Mouse (Mus musculus): Measurements from ENCODE around the gene Ptgis. TPM values are rescaled to one million over a fixed set of nuclear protein-coding genes. Genes with fewer than 3 reads are reported as not detected.

Gene Ptgis
- total and polyA plus RNA-seq, 3 experiments: 16.3 to 32.1 (median 17.7) TPM

DNA sequence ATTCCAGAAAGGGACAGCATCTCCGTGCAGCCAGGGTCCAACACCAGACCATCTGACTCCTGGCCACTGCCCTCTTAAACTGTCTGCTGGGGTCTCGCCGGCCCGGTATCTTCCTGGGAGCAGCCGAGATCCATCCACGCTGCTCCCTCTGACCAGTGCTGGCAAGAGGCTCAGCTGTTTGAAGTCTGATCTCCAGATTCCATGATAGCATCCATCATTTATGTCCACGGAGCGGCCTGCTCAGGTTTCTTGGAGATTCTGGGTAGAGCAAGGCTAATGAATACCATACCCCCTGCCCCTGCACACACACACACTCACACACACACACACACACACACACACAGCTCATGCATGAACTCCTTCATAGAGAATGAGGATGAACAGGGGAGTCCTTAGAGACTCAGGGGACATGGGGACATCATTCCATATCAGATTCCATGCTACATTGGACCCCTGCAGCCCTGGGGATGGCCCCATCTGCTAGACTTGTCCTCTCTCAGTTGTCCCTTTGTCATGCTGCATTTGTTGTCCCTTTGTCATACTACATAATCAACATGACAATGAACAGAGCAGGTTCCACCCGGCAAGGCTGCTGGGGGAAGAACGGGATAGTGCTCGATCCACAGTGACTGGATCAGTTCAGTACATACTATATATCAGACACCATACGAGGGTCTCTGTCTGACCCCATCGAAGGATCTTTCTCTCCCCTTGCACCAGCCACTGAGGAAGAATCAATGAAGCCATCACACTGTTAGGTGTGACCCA, 41.6 kb downstream of the Ptgis start:
- no peak for DNase-seq
- Histone ChIP-seq H3K27ac (no peak overlapping the region), H3K4me3 (no peak overlapping the region), H3K79me2 (replicated peaks; ENCODE audit: control insufficient read depth, insufficient read depth, low read length) (no peaks in the 10 kb centered on the region), H3K27me3 (ENCODE audit: control insufficient read depth, insufficient read depth, low read length) (no peaks in the 10 kb centered on the region), H3K4me1 (ENCODE audit: control insufficient read depth, insufficient read depth, low read length) (peaks cover 6% of the 10 kb centered on the region), H3K36me3 (ENCODE audit: control insufficient read depth, insufficient read depth, low read length) (no peaks in the 10 kb centered on the region), H3K9ac (ENCODE audit: low read depth, low read length) (no peak overlapping the region)
- intact Hi-C loops (cut with DNase I): no loop called here
- no peak for TF ChIP-seq EP300 (IDR thresholded peaks at IDR 0.05; ENCODE audit: insufficient read depth, low read depth, low read length)
- 65% methylated on average over 13 of the region's 13 CpGs for WGBS

DNA sequence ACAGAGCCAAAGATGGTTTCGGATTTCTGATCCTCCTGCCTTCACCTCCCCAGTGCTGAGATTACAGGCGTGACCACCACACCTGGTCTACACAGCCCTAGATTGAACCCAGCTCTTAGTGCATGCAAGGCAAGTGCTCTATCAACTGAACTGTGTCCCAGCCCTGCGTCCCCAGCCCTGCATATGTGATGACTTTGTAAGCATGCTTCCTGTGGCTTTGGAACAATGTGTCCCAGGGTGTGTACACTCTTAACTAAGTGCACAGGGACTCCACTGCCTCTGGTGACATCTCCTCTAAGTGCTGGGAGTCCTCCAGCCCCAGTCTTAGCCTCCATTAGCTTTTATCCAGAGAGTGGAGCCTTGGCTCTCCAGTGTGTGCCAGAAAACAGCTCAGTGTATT, 47.0 kb downstream of the Ptgis start:
- no peaks in the 10 kb centered on the region for H3K79me2 ChIP-seq (replicated peaks; ENCODE audit: control insufficient read depth, insufficient read depth, low read length)
- peak overlapping the region; percentile 36 for H3K27ac ChIP-seq
- H3K4me3 ChIP-seq: no peak overlapping the region
- peaks cover 19% of the 10 kb centered on the region for H3K4me1 ChIP-seq (ENCODE audit: control insufficient read depth, insufficient read depth, low read length)
- no peak overlapping the region for H3K9ac ChIP-seq (ENCODE audit: low read depth, low read length)
- TF ChIP-seq EP300 (IDR thresholded peaks at IDR 0.05; ENCODE audit: insufficient read depth, low read depth, low read length) (peak; percentile 86; the same call in 1 of the 2 replicates), POLR2A (IDR thresholded peaks at IDR 0.05; ENCODE audit: insufficient read depth, low read depth, low read length) (peak; percentile 54), CTCF (IDR thresholded peaks at IDR 0.05) (no peak)
- peaks cover 3% of the 10 kb centered on the region; the same call in 1 of the 2 replicates for H3K36me3 ChIP-seq (ENCODE audit: control insufficient read depth, insufficient read depth, low read length)
- WGBS: 77% methylated on average over 3 of the region's 3 CpGs
- intact Hi-C loops (cut with DNase I): no loop called here
- DNase-seq: no peak
- no peaks in the 10 kb centered on the region for H3K27me3 ChIP-seq (ENCODE audit: control insufficient read depth, insufficient read depth, low read length)

DNA sequence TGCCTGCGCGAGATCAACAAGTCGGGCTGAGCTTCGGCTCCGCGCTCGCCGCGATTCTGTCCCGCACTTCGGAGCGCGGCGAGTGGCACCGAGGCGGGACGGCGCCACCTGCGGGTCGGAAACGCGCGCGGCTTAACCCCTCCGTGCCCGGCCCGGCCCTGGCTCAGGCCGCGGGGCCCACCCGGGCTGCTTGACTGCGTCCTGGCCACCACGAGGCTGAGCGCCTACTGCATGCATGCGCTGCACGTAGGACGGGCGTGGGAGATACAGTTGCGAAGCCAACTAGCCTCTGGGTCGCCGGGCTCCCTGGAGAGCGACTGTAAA, 50.4 kb downstream of the Ptgis start, which contains the start of gene Kcnb1:
Gene Kcnb1 (minus strand): TSS at position 80 of the 324 bp plus-strand sequence.
- Histone ChIP-seq H3K4me1 (ENCODE audit: control insufficient read depth, insufficient read depth, low read length) (peaks cover 16% of the 10 kb centered on the region), H3K79me2 (replicated peaks; ENCODE audit: control insufficient read depth, insufficient read depth, low read length) (no peaks in the 10 kb centered on the region), H3K36me3 (ENCODE audit: control insufficient read depth, insufficient read depth, low read length) (peaks cover 3% of the 10 kb centered on the region; the same call in 1 of the 2 replicates), H3K4me3 (peak within 1 kb of the TSS; percentile 64), H3K27ac (peak within 1 kb of the TSS; percentile 81), H3K9ac (ENCODE audit: low read depth, low read length) (peak within 1 kb of the TSS; percentile 69), H3K27me3 (ENCODE audit: control insufficient read depth, insufficient read depth, low read length) (no peaks in the 10 kb centered on the region)
- DNase-seq: peak; percentile 81 to 87
- TF ChIP-seq CTCF (IDR thresholded peaks at IDR 0.05): peak; percentile 80
- 0 out of 2 replicates have a peak, but pooled peaks have one; percentile 6 for TF ChIP-seq EP300 (IDR thresholded peaks at IDR 0.05; ENCODE audit: insufficient read depth, low read depth, low read length)
- no peak for TF ChIP-seq POLR2A (IDR thresholded peaks at IDR 0.05; ENCODE audit: insufficient read depth, low read depth, low read length)
- intact Hi-C loops (cut with DNase I): loop anchor here (2.0 kb wide), 1 partner anchor 23 kb away; no protein-coding TSS in a partner anchor
- 1% methylated on average over 41 of the region's 41 CpGs for WGBS

DNA sequence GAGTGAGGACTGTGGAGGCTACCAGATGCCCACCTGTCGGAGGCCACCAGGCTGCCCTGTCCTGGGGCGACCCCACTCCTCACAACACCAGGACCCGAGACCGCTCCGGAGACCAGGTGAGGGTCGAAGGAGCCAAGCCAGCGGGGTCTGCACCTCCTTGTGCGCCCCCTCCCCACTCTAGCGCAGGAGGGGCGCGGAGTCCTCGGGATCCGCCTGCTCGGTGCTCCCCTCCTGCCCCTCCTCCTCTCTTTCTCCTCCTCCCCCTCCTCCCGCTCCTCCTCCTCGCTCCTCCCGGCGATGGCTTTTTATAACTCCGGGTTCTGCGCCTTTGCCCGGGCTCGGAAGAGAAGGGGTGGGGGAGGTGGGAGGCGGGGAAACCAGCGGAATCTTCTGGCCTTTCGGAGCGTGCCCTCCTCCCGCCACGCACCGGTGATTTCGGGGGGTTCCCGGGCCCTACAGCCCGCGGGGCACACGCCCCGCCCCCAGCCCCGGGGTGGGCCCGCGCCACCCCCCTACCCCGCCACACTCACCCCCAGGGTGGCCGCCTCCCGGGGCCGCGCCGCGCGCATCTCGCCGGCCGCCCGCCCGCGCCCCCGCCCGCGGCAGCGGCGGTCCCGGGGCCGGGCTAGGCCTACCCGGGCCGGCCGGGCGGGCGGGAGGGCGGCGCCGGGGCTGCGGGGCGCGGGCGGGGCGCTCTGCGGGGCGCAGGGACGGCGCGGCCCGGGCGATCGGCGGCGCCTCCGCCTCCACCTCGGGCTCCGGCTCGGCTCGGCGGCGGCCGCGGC, 50.9 kb downstream of the Ptgis start:
- peak; percentile 67 to 72 for DNase-seq
- TF ChIP-seq CTCF (IDR thresholded peaks at IDR 0.05): no peak
- peak; percentile 20; the same call in 1 of the 2 replicates for TF ChIP-seq POLR2A (IDR thresholded peaks at IDR 0.05; ENCODE audit: insufficient read depth, low read depth, low read length)
- intact Hi-C loops (cut with DNase I): loop anchor here (1.0 to 2.0 kb wide), 3 partner anchors 14 to 77 kb away; no protein-coding TSS in a partner anchor
- peaks cover 3% of the 10 kb centered on the region; the same call in 1 of the 2 replicates for H3K36me3 ChIP-seq (ENCODE audit: control insufficient read depth, insufficient read depth, low read length)
- WGBS: 5% methylated on average over 83 of the region's 91 CpGs
- H3K27me3 ChIP-seq (ENCODE audit: control insufficient read depth, insufficient read depth, low read length): no peaks in the 10 kb centered on the region
- H3K79me2 ChIP-seq (replicated peaks; ENCODE audit: control insufficient read depth, insufficient read depth, low read length): no peaks in the 10 kb centered on the region
- H3K9ac ChIP-seq (ENCODE audit: low read depth, low read length): peak overlapping the region; percentile 69
- peak overlapping the region; percentile 81 for H3K27ac ChIP-seq
- H3K4me1 ChIP-seq (ENCODE audit: control insufficient read depth, insufficient read depth, low read length): peaks cover 16% of the 10 kb centered on the region
- H3K4me3 ChIP-seq: peak overlapping the region; percentile 64

DNA sequence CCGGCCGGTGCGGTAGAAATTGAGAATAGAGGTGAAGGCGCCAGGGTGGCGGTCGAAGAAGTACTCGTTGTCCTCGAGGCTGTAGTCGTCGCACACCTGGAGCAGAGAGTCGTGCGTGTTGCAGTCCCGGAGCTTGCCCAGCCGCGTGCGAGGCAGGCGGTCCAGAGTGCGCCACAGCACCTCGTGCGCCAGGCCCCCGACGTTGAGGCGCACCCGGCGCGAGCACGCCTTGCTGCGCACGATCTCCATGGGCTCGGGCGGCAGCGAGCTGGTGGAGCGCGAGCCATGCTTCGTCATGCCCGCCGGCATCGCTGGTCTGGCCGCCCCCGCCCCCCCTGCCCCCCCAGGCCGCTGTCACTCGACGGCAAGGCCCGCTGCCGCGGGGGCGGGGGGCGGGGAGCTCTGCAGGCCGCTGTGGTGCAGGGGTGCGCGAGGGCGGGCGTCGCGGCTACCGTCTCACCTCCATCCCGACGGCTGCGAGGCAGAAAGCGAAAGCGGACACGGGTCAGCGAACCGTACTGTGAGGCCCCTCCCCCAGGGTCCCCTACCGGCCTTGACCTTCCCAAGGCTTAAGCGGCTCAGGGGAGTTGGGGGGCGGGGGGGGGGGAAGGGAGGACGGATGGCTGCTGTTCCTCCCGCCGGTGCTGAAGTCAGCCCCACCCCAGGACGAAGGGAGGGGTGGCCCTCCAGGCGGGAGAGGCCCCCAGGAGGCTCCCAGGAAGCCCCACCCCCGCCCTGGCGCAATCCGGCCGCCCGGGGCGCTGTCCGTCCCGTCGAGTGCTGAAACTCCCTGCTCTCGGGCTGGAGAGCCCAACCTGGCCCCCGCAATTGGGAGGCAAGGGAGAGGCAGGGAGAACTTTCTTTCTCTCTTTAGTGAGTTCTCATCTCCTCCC, 51.8 kb downstream of the Ptgis start:
- 26% methylated on average over 80 of the region's 83 CpGs for WGBS
- peak overlapping the region; percentile 79 for H3K27ac ChIP-seq
- TF ChIP-seq CTCF (IDR thresholded peaks at IDR 0.05) (peak; percentile 58), POLR2A (IDR thresholded peaks at IDR 0.05; ENCODE audit: insufficient read depth, low read depth, low read length) (no peak), EP300 (IDR thresholded peaks at IDR 0.05; ENCODE audit: insufficient read depth, low read depth, low read length) (0 out of 2 replicates have a peak, but pooled peaks have one; percentile 22)
- H3K27me3 ChIP-seq (ENCODE audit: control insufficient read depth, insufficient read depth, low read length): no peaks in the 10 kb centered on the region
- DNase-seq: peak; percentile 88 to 96
- no peaks in the 10 kb centered on the region for H3K79me2 ChIP-seq (replicated peaks; ENCODE audit: control insufficient read depth, insufficient read depth, low read length)
- peaks cover 16% of the 10 kb centered on the region for H3K4me1 ChIP-seq (ENCODE audit: control insufficient read depth, insufficient read depth, low read length)
- H3K9ac ChIP-seq (ENCODE audit: low read depth, low read length): peak overlapping the region; percentile 69
- H3K36me3 ChIP-seq (ENCODE audit: control insufficient read depth, insufficient read depth, low read length): peaks cover 3% of the 10 kb centered on the region; the same call in 1 of the 2 replicates
- H3K4me3 ChIP-seq: peak overlapping the region; percentile 64
- intact Hi-C loops (cut with DNase I): loop anchor here (1.0 kb wide), 2 partner anchors 13 to 76 kb away; no protein-coding TSS in a partner anchor
